Comparison of ENCODE assay signal across 30 mouse cellular contexts in the genomic region with DNA sequence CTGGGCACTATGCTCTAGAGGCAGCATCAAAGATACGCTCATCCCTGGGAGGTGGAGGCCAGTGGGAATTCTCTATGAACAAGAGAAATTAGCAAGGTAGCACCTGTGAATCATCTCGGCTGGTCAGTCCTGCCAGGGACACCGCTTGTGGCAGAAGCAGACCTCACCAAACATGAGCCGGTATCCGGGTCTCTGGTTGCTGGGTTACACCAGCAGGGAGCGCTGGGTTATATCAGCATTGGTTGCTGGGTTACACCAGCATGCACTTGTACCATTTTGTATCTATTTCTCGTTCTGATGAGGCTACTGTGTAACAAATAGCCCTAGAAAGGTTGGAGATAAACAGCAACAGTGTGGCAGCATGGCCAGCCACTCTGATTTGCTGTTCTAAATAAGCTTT. TPM values are rescaled to one million over a fixed set of nuclear protein-coding genes. Genes with fewer than 3 reads are reported as not detected.
DNase-seq lines count a peak whose midpoint lies in the region; TF ChIP-seq lines count a peak whose summit lies in the region.
"Had no signal": no experiment of that assay in that cellular context is flagged by ENCODE, and none has a peak within 500 bp of the region (broad histone marks: within the 10 kb centered on the region; RNA-seq: fewer than 3 reads in every experiment).

No protein-coding gene starts in this region.

- H3K4me1 ChIP-seq in cerebellum, adult 2 months (ENCODE audit: control insufficient read depth, insufficient read depth, low read length) = peaks cover 3% of the 10 kb centered on the region; the same call in 1 of the 2 replicates
- H3K4me1 ChIP-seq: liver, embryonic 13.5 days had no signal

- no peak for TF ChIP-seq CTCF in cerebellum, adult 2 months (IDR thresholded peaks at IDR 0.05; ENCODE audit: borderline replicate concordance, insufficient read depth, low read depth, low read length)
- peak; percentile 34 for TF ChIP-seq CTCF in layer of hippocampus, adult 2 months (conservative IDR thresholded peaks at IDR 0.05)

- no peak for TF ChIP-seq POLR2A in cerebellum, adult 2 months (IDR thresholded peaks at IDR 0.05; ENCODE audit: borderline replicate concordance, insufficient read depth, low read length)

- H3K4me3 ChIP-seq in cerebellum, adult 2 months (replicated peaks; ENCODE audit: insufficient read depth, low read depth, low read length) = no peak overlapping the region
- H3K4me3 ChIP-seq in layer of hippocampus, adult 2 months = no peak overlapping the region
- H3K4me3 ChIP-seq: embryonic facial prominence, embryonic 10.5 days; embryonic facial prominence, embryonic 15.5 days; forebrain, embryonic 13.5 days; heart, embryonic 12.5 days; hindbrain, embryonic 13.5 days; liver, embryonic 13.5 days; midbrain, embryonic 15.5 days; neural tube, embryonic 12.5 days had no signal

- no peak overlapping the region for H3K27ac ChIP-seq in cerebellum, adult 2 months (ENCODE audit: insufficient read depth, low read length)
- H3K27ac ChIP-seq in layer of hippocampus, adult 2 months = no peak overlapping the region
- H3K27ac ChIP-seq: embryonic facial prominence, embryonic 10.5 days; embryonic facial prominence, embryonic 15.5 days; forebrain, embryonic 13.5 days; hindbrain, embryonic 13.5 days; liver, embryonic 13.5 days; macrophage; midbrain, embryonic 15.5 days; neural tube, embryonic 12.5 days had no signal

- no peaks in the 10 kb centered on the region for H3K27me3 ChIP-seq in cerebellum, adult 2 months (ENCODE audit: control insufficient read depth, insufficient read depth, low read length)
- H3K27me3 ChIP-seq: embryonic facial prominence, embryonic 15.5 days; forebrain, embryonic 13.5 days; liver, embryonic 13.5 days; midbrain, embryonic 15.5 days; neural tube, embryonic 12.5 days had no signal

- DNase-seq in cerebellum, adult 2 months = peak; percentile 38 to 45
- no peak for DNase-seq in cerebellum, postnatal 4 days (ENCODE audit: low spot score in 2 of 2)
- no peak for DNase-seq in layer of hippocampus, adult 2 months (ENCODE audit: low spot score in 2 of 2)
- DNase-seq in layer of hippocampus, postnatal 14 days (ENCODE audit: low spot score in 2 of 2) = no peak
- DNase-seq in 416B (ENCODE audit: low read depth) = peak; percentile 4
- DNase-seq in brain, adult 2 months (ENCODE audit: low read depth, low spot score) = peak; percentile 43
- no peak for DNase-seq in adrenal gland, postnatal 14 days
- DNase-seq in right cerebral cortex, postnatal 25 days = no peak
- DNase-seq: adrenal gland, postnatal 36 days; gastrocnemius, postnatal 25 days; heart, adult 11 months; heart, postnatal 4 days; kidney, adult 9 months; kidney, postnatal 10 days; layer of hippocampus, adult 9-11 months; liver, embryonic 13.5 days; lung, adult 2 months; lung, postnatal 10 days; right cerebral cortex, adult 18-20 months; thymus, postnatal 14 days had no signal

- WGBS in cerebellum, adult 2 months = 56% methylated on average over 7 of the region's 7 CpGs

RNA-seq across cellular contexts. Expression of a gene that starts 17.8 kb away (rescaled TPM):
- polyA plus RNA-seq in cerebellum, adult 2 months (2012; rRNA removed) = 113 and 136 TPM in 2 replicates
- 10 to 100 TPM; 85.0 to 89.1 TPM for total RNA-seq in layer of hippocampus, adult 2 months (2021)
- 10 to 100 TPM; 78.5 to 78.8 TPM for total RNA-seq in layer of hippocampus, postnatal 14 days (2021)
- total RNA-seq in adrenal gland, postnatal 14 days (2021) = 5.1 and 6.5 TPM in 2 replicates
- total RNA-seq: megakaryocyte-erythroid progenitor cell, adult 5-6 weeks; MEL had no signal
- polyA plus RNA-seq: macrophage had no signal

Comparison
In these comparisons a context has a peak if more than half of its experiments do, and no peak if none do; other contexts are left out.
1. DNase-seq: peak in cerebellum, adult 2 months (2 of 2), 416B (single experiment) and brain, adult 2 months (single experiment); none in cerebellum, postnatal 4 days (0 of 2), layer of hippocampus, adult 2 months (0 of 2), layer of hippocampus, postnatal 14 days (0 of 2), adrenal gland, postnatal 14 days (single experiment) and right cerebral cortex, postnatal 25 days (single experiment).
2. RNA of a gene that starts 17.8 kb away (total RNA-seq): 85.0 to 89.1 TPM in layer of hippocampus, adult 2 months and 78.5 to 78.8 TPM in layer of hippocampus, postnatal 14 days; 5.1 to 6.5 TPM in adrenal gland, postnatal 14 days; every median in the first group is over 10 times any median in the second.